Mouse (Mus musculus) forebrain, embryonic 11.5 days (tissue): ENCODE results near the gene Dennd4b. TPM values are rescaled to one million over a fixed set of nuclear protein-coding genes. Genes with fewer than 3 reads are reported as not detected.
"Not testable (repeated sequence)": the region's sequence is repeated elsewhere in the genome, so short reads cannot be mapped to it uniquely, and the experiment has no call there.

ENCODE experiments used
- ATAC-seq: fragments of 200-750 bp; cut with Nextera tagmentation; replicated peaks from 2 replicates; pipeline ENCODE4 v1.8.0; 2017; ENCODE audit warnings: moderate TSS enrichment; ENCODE audit not compliant: low FRiP score
- DNase-seq: peaks from one replicate; pipeline ENCODE4 v3.0.0-alpha.2; 2017; ENCODE audit warnings: low spot score
- H3K27ac ChIP-seq: fragments of 300-500 bp; sonication (generic); 2 replicates; pipeline ENCODE4 v1.5.1; 2014; ENCODE audit warnings: low read depth, low read length
- H3K27me3 ChIP-seq: fragments of 300-500 bp; sonication (generic); 2 replicates; pipeline ENCODE4 v1.6.1; 2014; ENCODE audit warnings: mild to moderate bottlenecking, low read length, mixed read lengths; ENCODE audit not compliant: control insufficient read depth, insufficient read depth
- H3K36me3 ChIP-seq: fragments of 300-500 bp; sonication (generic); 2 replicates; pipeline ENCODE4 v1.6.1; 2014; ENCODE audit warnings: mild to moderate bottlenecking, low read length, moderate library complexity, mixed read lengths; ENCODE audit not compliant: control insufficient read depth, insufficient read depth
- H3K4me1 ChIP-seq: fragments of 300-500 bp; sonication (generic); replicated peaks from 2 replicates; pipeline ENCODE4 v1.6.1; 2014; ENCODE audit warnings: low read length, mixed read lengths; ENCODE audit not compliant: control insufficient read depth, insufficient read depth
- H3K4me2 ChIP-seq: fragments of 300-500 bp; sonication (generic); 2 replicates; pipeline ENCODE4 v1.6.1; 2014; ENCODE audit warnings: low read depth, mild to moderate bottlenecking, low read length, moderate library complexity, mixed read lengths; ENCODE audit not compliant: severe bottlenecking
- H3K4me3 ChIP-seq: fragments of 300-500 bp; sonication (generic); 2 replicates; pipeline ENCODE4 v1.5.1; 2014; ENCODE audit warnings: low read depth, low read length
- H3K9ac ChIP-seq: fragments of 300-500 bp; sonication (generic); 2 replicates; pipeline ENCODE4 v1.6.1; 2014; ENCODE audit warnings: low read length
- H3K9me3 ChIP-seq: fragments of 300-500 bp; sonication (generic); 2 replicates; pipeline ENCODE4 v1.6.1; 2016; ENCODE audit warnings: low read length, mixed read lengths; ENCODE audit not compliant: control insufficient read depth
- WGBS: fragments of 180-500 bp; shearing (Covaris S2); extraction: QIAGEN DNeasy Blood & Tissue Kit; methylation state at CpG from one replicate; pipeline ENCODE4 v1.1.7; 2014; 5-methylcytosine and 5-hydroxymethylcytosine counted together
- polyA plus RNA-seq: library from polyadenylated mRNA; unstranded; fragments of >200 nt; fragmentation: Nextera tagmentation; extraction: Ambion mirVana; gene quantifications from 2 replicates; pipeline ENCODE4 v1.2.1, GENCODE M21; 2014

Gene Dennd4b
- polyA plus RNA-seq, 1 experiment from 2014 or later = 7.0 TPM

DNA sequence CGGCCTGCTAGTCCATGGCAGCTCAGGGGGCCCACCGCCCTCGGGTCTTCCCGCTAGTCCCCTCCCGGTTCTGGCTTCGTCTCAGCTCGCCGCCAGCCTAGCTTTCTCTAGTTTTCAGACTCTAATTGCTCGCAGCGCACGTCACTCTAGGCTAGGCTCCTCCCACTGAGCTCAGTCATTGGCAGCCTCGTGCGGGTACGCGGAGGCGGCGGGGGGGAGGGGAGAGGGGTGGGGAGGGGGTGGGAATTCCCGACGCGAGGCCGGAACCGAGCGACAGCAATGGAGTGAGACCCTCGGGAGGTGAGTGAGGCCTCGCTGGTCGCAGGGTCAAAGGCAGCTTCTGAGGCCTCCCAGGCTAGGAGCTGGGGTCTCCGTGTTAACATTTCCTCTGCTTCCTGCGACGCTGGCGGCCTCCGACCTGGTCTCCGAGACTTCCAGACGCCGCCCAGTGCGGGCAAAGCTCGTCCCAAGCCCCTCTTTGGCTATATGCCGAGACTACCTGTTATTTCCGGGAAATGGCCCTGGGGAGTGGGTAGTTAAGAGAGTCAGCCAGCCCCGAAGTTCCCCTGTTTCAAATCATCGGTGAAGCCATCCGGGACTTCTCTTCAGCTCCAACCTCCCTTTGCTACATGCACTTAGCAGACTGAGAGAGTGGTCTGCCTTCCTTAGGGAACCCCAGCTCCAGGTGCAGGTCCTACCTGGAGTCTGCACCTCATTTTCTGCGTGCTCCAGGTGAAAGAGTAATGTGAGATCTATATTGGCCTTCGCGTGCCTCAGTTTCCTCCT is 16.8 kb upstream of the Dennd4b start, which contains the start of gene Slc39a1:
Slc39a1 (plus strand) TSS at position 213 of the 786 bp plus-strand sequence.
- peak within 1 kb of the TSS; percentile 55 for H3K4me3 ChIP-seq
- H3K27ac ChIP-seq = peak within 1 kb of the TSS; percentile 74
- H3K4me2 ChIP-seq = peak within 1 kb of the TSS; percentile 96
- ATAC-seq = peak; percentile 94
- H3K9me3 ChIP-seq = no peaks in the 10 kb centered on the region
- H3K27me3 ChIP-seq = no peaks in the 10 kb centered on the region
- peak; percentile 97 for DNase-seq
- no peaks in the 10 kb centered on the region; the same call in 1 of the 2 replicates for H3K36me3 ChIP-seq
- under 1% methylated on average over 42 of the region's 44 CpGs for WGBS
- peaks cover 9% of the 10 kb centered on the region for H3K4me1 ChIP-seq
- H3K9ac ChIP-seq = peak within 1 kb of the TSS; percentile 75

DNA sequence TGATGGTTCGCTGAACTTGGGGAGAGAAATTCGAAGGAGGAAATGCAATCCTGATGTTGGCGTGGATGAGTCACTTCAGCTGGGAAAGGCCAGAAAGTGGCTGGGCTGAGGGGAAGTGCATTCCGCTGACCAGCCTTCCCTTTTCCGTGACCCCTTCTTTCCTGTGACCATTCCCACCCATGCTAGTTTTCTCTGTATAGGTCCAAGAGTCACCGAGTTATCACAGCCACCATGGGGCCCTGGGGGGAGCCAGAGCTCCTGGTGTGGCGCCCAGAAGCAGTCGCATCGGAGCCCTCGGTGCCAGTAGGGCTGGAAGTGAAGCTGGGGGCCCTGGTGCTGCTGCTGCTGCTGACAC is 16.3 kb upstream of the Dennd4b start:
- Histone ChIP-seq H3K9me3 (no peaks in the 10 kb centered on the region), H3K4me3 (peak overlapping the region; percentile 55), H3K9ac (peak overlapping the region; percentile 75), H3K27me3 (no peaks in the 10 kb centered on the region), H3K4me1 (peaks cover 8% of the 10 kb centered on the region), H3K4me2 (peak overlapping the region; percentile 96), H3K36me3 (no peaks in the 10 kb centered on the region; the same call in 1 of the 2 replicates), H3K27ac (no peak overlapping the region)
- ATAC-seq (no peak), DNase-seq (no peak)
- WGBS = 15% methylated on average over 10 of the region's 10 CpGs

GRCm38 (mm10) chr3:90250791-90251190 is 14.2 kb upstream of the Dennd4b start:
- no peak overlapping the region for H3K9ac ChIP-seq
- ATAC-seq = no peak
- no peaks in the 10 kb centered on the region; the same call in 1 of the 2 replicates for H3K36me3 ChIP-seq
- H3K27me3 ChIP-seq = no peaks in the 10 kb centered on the region
- H3K9me3 ChIP-seq = no peaks in the 10 kb centered on the region
- H3K4me2 ChIP-seq = no peak overlapping the region
- DNase-seq = no peak
- no peak overlapping the region for H3K27ac ChIP-seq
- H3K4me1 ChIP-seq = peaks cover 13% of the 10 kb centered on the region
- 90% methylated on average over 6 of the region's 6 CpGs for WGBS
- no peak overlapping the region for H3K4me3 ChIP-seq

- peaks cover 13% of the 10 kb centered on the region for H3K4me1 ChIP-seq
- ATAC-seq = not testable (repeated sequence)
- WGBS = 93% methylated on average over 8 of the region's 12 CpGs
Measured at GRCm38 (mm10) chr3:90251731-90252226, 13.2 kb upstream of the Dennd4b start.

DNA sequence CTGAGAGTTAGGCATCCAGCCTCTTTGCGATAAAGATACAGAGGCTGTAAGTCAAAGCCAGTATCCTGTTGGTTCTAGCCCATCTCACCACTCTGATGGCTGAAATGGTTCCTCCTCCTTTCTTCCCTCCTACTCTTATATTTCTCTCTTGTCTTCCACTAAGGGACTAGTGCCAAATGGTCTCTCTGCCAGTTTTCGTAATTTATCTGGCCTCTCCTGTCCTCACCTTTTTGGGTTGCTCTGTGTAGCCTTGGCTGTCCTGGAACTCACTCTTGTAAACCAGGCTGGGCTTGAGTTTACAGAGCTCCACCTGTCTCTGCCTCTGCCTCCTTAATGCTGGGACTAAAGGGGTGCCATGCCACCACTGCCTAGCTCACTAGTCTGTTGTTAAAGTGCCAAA is 12.3 kb upstream of the Dennd4b start:
- DNase-seq, H3K27me3 ChIP-seq: not testable (repeated sequence)

More at GRCm38 (mm10) chr3:90251731-90252226, 13.2 kb upstream of the Dennd4b start:
- H3K27ac ChIP-seq, H3K36me3 ChIP-seq, H3K9me3 ChIP-seq, H3K9ac ChIP-seq, H3K4me2 ChIP-seq, H3K27me3 ChIP-seq, DNase-seq, H3K4me3 ChIP-seq: not testable (repeated sequence)

GRCm38 (mm10) chr3:90253174-90253573 is 11.8 kb upstream of the Dennd4b start:
- ATAC-seq = peak; percentile 3; the same call in 1 of the 2 replicates

More for the DNA sequence above, 12.3 kb upstream of the Dennd4b start:
- H3K9ac ChIP-seq, ATAC-seq, H3K27ac ChIP-seq, H3K4me3 ChIP-seq, H3K4me2 ChIP-seq, H3K9me3 ChIP-seq, H3K36me3 ChIP-seq: not testable (repeated sequence)
- H3K4me1 ChIP-seq = peaks cover 10% of the 10 kb centered on the region
- 98% methylated on average over 2 of the region's 2 CpGs for WGBS

GRCm38 (mm10) chr3:90253653-90254418 is 11.1 kb upstream of the Dennd4b start, which contains the start of gene Crtc2:
TSS of gene Crtc2 (plus strand) at chr3:90254163.
- H3K36me3 ChIP-seq = peaks cover 4% of the 10 kb centered on the region; the same call in 1 of the 2 replicates
- peak within 1 kb of the TSS; percentile 84 for H3K9ac ChIP-seq
- ATAC-seq = peak; percentile 97
- WGBS = 1% methylated on average over 40 of the region's 40 CpGs
- peak within 1 kb of the TSS; percentile 84 for H3K4me2 ChIP-seq
- peak; percentile 97 for DNase-seq
- H3K9me3 ChIP-seq = no peaks in the 10 kb centered on the region
- no peaks in the 10 kb centered on the region for H3K27me3 ChIP-seq
- peak within 1 kb of the TSS; percentile 78 for H3K27ac ChIP-seq
- H3K4me1 ChIP-seq = peaks cover 6% of the 10 kb centered on the region
- peak within 1 kb of the TSS; percentile 86 for H3K4me3 ChIP-seq

More at GRCm38 (mm10) chr3:90253174-90253573, 11.8 kb upstream of the Dennd4b start:
- WGBS = 86% methylated on average over 1 of the region's 1 CpGs
- H3K9ac ChIP-seq, DNase-seq, H3K36me3 ChIP-seq, H3K27me3 ChIP-seq, H3K9me3 ChIP-seq, H3K4me2 ChIP-seq, H3K4me3 ChIP-seq, H3K27ac ChIP-seq: not testable (repeated sequence)
- H3K4me1 ChIP-seq = peaks cover 10% of the 10 kb centered on the region

DNA sequence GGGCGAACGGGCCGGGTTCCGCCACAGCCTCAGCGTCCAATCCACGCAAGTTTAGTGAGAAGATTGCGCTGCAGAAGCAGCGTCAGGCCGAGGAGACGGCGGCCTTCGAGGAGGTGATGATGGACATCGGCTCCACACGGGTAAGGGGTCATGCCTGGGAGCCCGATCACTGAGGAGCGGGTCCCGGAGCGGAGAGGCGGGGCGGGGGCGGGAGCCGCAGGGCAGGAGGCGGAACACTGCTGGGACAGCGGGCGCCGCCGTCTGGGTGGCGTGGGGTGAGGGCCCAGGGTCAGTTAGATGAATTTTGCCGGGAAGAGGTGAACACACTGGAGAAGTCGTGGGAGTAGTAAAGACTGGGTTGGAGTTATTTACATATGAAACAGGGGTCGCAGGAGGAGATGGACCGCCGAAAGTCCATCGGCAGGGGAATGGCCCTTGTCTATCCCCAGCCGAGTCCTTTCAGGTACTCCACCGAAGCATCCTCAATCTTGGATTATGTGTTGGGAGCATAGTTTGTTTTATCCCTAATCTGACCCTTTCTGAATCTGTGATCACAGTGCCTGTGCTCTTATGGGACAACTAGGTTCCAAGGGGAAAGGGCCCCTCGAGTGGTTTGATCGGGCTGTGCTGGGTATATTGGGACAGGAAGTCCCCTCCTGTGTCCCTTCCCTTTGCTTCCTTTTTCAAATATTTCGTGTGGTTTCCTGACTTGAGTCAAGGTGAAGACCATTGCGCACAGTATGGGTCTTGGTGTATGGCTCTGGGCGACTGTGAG is 10.4 kb upstream of the Dennd4b start:
- peaks cover 4% of the 10 kb centered on the region; the same call in 1 of the 2 replicates for H3K36me3 ChIP-seq
- DNase-seq (no peak), ATAC-seq (peak; percentile 74)
- no peaks in the 10 kb centered on the region for H3K27me3 ChIP-seq
- peak overlapping the region; percentile 78 for H3K27ac ChIP-seq
- H3K4me1 ChIP-seq = peaks cover 5% of the 10 kb centered on the region
- under 1% methylated on average over 41 of the region's 41 CpGs for WGBS
- peak overlapping the region; percentile 86 for H3K4me3 ChIP-seq
- no peaks in the 10 kb centered on the region for H3K9me3 ChIP-seq
- H3K9ac ChIP-seq = peak overlapping the region; percentile 84
- peak overlapping the region; percentile 84 for H3K4me2 ChIP-seq
